Mouse (Mus musculus) retina, embryonic 14.5 days (tissue): ENCODE results near the gene H13.

Experiments used
- DNase-seq: peaks from one replicate; pipeline ENCODE4 v3.0.0-alpha.2; 2015; ENCODE audit warnings: low spot score

The H13 gene

DNA sequence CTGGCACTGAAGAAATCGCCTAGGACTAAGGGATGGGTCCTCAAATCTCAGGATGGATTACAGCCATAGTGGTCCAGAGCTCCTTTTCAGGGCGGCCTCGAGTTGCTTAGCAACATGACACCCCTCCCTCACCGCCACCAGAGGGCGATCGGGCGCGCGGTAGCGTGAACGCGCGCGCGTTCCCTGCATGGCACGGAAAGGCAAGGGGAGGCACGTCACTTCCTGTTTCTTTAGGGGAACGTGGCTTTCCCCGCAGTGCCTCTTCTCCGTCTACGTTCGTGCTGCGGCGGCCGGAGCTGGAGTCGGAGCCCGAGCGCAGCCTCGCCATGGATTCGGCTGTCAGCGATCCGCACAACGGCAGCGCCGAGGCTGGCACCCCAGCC lies at the start of gene H13:
TSS of gene H13 (plus strand) at position 206 of the 383 bp plus-strand sequence.
- peak; percentile 95 for DNase-seq

DNA sequence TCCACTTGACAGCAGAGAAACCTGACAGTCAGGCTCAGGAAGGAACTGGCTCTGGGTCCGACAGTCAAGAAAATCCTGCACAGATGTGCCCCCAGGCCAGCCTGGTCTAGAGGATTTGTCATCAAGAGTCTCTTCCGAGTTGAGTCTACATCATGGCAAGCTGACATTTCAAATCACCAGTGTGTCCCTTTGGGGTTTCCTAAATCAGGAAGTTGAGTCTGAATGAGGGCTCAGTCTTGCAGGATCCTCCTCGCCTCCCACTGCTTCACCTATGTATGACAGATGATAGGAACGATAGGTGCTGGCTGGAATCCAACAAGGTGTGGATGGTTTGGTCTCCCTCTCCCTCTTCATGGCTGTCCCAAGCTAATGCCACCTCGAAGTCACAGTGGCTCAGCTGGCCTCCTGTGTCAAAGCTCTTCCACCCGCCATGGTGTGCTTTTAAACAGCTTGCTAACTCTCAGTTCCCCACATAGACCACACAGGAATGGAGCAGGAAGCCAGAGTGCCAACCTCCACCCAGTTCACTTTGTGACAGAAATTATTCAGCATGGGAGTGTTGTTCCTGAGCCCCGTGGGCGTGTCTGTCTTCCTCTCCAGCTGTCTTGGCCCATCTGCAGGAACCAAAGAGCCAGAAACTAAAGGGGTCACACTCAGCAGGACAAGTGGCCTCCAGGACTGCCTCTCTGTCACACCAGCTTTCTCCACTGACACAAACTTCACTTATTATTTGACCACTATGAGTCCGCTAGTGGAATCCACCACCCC lies 48.7 kb upstream of the H13 start:
- DNase-seq, result no peak

DNA sequence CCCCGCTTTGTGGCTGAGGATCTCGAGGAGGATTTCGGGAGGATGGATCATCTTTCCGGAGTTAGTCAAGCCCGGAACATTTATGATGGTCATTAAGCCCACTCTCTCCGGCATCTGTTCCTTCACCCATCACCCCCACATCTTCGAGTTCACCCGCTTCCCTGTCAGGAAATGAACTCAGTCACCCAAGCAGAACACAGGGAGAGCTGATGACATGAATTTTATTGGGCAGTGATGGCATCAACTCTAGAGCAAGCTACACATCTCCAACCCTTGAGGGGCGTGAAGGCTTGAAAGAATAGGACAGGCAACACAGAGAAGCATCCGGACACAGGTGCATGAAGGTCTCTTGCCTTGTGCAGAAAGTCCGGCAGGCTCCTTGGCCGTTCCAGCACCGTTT lies 47.1 kb upstream of the H13 start:
- DNase-seq, result no peak

DNA sequence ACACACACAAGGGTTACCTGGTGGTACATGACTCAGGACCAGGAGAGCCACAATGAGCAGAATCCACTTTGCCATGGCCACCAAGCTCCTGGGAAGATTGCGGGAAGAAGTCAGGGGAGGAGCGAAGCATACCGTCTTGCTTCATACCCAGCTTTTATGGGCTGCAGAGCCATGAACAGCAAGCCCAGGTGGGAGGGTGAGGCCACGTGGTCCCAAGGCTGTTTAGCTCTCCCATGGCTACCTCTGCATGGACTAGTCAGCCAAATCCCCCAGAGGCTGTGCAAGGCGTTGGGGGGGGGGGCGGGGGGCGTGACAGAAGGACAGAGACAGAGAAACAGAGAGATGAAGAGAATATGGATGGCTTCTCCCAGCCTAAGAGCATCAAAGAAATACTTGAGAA lies 46.3 kb upstream of the H13 start, which contains the start of gene Defb25:
TSS of gene Defb25 (minus strand) at position 101 of the 400 bp plus-strand sequence.
- no peak for DNase-seq

DNA sequence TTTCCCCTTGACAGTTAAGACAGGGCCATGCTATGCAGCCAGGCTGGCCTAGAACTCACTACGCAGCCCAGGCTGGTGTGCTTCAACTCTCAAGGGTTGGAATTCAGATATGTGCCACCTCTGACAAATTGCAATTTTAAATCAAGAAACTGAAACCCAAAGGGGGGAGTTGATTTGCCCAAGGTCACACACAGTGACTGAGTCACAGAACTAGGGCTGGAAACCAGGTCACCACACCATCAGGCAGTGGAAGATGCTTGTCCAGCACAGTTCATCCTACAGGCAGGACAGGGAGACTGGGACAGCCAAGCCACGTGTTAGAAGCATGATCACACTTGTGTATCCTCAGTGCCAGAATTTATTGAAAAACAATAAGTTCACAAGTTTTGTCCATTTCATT lies 44.7 kb upstream of the H13 start:
- DNase-seq, result no peak

DNA sequence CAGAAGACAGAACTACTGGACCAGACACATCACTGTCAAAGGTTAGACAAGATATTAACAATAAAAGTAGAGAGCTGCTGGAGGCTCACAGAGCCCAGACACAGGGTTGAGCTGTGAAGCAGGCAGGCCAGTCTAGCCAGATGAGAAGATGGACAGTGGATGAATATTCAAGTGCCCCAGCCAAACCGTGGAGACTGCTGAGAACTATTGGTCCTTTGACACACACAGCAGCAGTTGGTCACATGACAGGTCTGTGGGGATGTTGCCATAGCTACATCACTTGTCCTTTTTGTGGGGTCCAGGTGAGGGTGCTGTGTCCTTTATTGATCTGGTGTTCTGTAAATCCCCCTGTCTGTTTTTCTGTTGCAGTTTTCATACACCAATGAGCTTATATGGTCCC lies 44.0 kb upstream of the H13 start:
- no peak for DNase-seq

DNA sequence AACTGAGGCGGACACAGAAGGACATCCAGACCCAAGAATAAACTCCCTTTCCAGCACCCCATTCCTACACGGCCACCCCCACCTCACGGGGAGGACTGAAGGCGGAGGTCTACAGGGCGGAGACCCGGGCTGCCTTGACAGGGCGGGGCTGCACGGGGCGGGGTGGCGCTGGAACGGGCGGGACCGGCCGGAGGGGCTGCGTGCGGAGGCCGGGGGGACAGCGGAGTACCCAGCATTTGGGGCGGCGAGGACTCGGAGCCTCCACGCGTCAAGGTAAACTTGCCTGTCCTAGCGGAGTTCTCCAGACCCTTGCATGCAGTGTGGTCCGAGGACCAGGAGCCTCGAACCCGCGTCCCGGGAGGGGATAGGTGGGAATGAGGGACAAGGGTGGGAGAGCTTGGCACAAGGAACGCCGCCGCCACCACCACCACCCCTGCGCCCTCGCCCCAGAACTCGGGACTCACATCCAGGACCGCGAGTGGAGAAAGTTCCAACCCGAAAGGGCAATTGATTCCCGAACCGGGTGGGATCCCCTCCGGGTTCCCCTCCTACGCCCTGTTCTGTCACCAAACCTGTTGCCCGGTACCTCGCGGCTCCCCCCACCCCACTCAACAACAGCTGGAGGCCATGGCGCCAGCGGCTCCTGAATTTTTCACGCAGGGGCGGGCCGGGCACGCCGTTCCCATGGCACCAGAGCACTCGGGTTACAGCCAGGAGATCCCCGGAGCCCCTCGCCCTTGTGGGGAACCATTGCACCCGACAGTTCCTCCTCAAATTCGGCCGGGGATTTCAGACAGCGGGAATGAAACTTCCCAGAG lies 42.3 kb upstream of the H13 start, which contains the start of gene Rem1:
TSS of gene Rem1 (plus strand) at position 178 of the 818 bp plus-strand sequence.
- DNase-seq, result peak; percentile 66

DNA sequence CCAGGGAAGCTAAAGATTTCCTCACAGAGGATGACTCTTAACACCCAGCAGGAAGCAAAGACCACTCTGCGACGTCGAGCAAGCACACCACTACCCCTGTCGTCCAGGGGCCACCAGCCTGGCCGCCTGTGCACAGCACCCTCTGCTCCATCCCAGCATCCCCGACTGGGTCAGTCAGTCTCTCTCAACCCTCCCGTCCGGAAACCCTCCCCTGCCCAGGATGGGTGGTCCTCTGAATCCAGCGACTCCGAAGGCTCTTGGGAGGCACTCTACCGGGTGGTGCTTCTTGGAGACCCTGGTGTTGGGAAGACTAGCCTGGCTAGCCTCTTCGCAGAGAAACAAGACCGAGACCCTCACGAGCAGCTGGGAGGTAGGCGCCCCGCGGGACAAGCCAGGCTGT lies 41.2 kb upstream of the H13 start:
- DNase-seq, result no peak

DNA sequence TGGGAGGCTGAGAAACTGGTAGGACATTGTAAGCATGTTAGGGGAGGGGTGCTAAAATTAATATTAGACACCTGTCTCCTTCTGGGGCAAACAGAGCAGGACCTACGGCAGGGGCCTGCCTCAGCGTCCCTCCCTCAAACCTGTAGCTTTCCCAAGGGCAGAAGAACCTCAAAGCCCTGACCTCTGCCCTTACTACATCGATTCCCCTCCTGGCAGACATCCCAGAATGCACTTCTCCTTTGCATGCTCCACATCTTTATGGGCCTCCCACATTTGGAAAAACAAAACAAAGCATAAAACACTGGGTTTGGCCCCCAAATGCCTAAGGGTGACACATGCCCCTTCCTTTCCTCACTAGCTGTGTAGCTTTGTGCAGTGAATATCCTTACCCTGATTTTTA lies 40.0 kb upstream of the H13 start:
- no peak for DNase-seq

DNA sequence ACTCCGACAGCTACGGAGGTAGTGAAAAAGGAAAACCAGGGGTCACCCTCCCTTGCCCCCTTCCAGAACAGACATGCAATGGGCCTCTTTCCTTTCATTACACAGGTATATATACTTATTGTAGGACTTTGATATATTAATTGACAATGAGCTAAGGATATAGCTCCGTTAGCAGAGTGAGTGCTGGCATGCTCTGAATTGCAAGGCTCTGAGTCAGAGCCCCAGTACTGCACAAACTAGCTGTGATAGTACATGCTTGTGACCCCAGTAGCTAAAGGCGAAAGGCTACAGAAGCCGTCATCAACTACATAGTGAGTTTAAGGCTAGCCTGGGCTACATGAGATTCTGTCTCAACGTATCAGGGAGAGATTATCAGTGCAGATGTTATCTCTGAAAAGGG lies 39.4 kb upstream of the H13 start:
- no peak for DNase-seq

DNA sequence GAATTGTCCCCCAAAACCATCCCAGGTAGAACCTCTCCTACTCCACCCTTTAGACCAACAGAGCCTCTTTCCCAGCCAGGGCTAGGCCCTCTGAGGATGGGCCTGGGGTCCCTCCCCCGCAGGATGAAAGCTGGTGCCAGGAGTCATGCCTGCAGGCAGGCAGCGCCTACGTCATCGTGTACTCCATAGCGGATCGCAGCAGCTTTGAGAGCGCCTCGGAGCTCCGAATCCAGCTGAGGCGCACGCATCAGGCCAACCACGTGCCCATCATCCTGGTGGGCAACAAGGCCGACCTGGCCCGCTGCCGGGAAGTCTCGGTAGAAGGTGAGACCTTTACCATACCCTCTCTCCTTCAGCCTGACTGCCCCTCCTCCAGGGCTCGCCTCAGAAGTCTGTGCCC lies 35.9 kb upstream of the H13 start:
- no peak for DNase-seq

DNA sequence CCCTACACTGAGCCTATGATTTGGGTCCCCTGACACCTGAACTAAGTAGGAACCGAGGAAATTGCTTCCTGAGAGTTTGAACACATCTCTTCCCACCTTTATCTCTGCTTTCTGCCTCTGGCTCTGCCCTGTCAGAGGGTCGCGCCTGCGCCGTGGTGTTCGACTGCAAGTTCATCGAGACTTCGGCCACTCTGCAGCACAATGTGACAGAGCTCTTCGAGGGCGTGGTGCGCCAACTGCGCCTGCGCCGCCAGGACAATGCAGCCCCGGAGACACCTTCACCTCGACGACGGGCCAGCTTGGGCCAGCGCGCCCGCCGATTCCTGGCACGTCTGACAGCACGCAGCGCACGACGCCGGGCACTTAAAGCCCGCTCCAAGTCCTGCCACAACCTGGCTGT lies 35.0 kb upstream of the H13 start:
- no peak for DNase-seq

DNA sequence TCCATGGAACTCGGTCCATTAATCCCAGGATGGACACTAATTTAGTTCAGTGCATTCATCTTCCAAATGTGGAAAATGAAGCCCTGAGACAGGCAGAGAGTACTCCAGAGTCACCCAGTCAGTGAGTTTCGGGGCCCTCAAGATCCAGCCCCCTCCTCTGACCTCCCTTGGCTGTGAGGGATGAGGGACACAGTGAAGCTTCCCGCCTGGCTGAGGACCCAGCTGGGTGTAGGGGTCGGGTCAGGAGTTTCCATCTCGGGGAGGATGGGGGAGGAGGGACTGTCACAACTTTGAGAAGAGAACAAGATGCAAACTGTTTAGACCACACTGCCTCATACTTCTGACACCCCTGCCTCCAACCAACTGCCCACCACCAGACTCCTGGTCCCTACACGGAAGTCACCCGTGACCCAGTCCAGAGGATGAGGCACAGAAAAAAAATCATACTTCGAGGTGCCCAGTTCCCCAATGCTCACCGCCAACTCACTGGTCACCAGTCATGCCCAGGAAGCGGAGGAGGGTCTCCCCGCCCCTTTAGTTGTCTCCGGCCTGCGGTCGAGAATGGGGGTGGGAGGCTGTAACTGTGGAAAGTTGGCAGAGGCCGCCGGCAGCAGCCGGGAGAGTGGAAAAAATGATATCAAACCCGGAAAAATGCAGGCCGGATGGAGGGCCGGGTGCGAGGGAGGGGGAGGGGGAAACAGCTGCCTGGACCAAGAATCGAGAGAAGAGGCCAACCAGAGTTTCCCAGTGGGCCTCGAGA lies 32.8 kb upstream of the H13 start:
- DNase-seq, result no peak

DNA sequence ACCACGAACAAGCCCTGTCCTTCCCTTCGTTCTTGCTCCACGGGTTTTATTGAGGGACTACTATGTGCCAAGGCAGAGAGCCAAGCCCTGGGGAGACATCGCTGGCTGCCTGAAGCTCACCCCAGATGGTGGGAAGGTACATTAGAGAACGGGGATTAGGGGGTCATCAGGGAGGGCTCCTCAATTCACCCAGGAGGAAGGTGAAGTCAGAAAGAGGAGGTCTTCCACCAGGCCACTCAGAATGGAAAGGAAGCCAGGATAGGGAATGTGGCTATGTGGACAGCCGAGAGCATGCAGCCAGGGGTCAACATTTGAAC lies 32.3 kb upstream of the H13 start:
- no peak for DNase-seq

DNA sequence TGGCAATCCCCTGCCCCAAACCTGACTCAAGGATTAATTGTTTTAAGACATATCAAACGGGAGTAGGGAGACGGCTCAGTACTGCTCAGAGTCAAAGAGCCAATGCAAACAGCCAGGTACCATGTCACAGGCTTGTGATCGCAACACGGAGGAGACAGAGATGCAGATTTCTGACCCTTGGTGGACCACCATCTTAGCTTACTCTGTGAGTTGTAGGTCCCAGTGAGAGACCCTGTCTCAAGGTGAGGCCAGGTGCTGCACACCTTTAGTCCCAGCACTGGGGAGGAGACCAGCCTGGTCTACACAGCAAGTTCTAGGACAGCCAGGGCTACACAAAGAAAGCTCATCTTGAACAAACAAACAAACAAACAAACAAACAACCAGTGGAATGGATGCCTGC lies 31.9 kb upstream of the H13 start:
- DNase-seq, result no peak

DNA sequence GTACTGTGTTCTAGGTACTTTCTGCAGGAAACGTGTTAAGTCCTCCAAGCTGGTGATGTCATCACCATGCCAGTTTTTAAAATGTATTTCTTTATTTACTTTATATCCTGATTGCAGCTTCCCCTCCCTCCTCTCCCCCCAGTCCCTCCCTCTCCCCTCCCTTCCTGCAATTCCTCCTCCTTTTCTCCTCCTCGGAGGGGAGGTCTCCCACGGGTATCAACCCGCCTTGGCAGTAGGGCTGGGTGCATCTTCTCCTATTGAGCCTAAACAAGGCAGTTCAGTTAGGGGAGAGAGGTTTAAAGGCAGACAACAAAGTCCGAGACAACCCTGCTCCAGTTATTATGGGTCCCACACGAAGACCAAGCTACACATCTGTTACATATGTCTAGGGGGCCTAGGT lies 30.4 kb upstream of the H13 start:
- no peak for DNase-seq

DNA sequence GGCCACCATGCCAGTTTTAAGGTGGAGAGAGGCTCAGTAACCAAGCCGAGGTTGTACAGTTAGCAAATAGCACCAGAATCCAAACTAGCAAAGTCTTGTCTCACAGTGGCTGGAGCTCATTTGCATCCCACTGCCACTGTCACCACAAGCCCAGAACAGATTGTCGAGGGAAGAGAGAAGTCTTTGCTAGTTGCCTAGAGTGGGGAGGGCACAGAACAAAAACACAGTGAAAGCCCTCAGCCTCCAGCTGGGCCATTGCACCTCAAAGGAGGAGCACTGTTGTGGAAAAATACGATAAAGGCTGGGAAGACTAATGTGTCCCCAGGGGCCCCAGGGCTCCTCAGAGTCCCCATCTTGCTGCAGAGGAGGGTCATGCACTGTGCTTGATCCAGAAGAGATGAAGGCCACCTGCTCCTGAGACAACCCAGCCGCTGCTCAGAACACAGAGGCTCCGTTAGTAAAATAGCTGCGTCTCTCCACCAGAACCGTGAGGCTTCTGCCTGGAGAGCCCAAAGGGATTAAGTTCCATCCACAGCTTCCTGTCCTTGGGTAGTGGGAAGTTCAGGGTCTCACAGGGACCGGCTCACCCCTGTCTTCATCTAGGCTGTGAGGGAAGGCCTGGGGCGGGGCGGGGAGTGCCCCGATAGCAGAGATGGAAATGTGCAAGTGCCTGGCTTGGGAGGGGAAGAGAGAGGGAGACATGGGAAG lies 29.7 kb upstream of the H13 start:
- DNase-seq, result no peak

DNA sequence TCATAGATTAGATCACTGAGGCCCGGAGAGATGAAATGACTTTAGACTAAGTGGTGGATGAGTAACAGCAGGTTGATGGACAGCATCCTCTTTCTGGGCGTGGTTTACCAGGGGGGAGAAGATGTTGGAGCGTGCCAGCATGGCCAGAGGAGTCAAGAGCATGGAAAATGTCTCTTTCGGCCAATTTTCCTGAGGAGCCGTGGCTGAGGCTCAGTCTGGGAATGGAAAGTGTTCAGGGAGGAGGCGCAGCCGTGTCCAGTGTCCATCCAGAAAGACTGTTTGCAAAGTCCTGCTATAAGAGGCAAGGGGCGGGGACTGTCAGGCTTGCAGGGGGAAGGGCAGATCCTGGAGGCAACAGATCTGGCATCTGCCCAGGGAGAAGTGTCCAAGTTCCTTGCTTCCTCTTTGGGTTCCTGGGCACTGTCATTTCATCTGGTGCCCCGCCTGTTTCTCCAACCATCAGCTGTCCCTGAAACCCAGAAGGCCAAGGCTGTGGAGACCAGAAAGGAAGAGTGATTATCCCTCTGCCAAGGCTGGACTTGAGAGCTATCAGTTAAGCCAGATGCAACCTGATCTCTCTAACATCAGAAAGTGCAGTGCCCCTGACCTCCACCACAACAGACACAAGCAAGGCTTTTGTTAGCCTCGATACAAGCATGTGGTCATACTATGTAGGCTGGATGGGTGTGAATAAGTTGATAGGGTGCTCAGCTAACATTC lies 16.2 kb upstream of the H13 start:
- DNase-seq, result no peak

DNA sequence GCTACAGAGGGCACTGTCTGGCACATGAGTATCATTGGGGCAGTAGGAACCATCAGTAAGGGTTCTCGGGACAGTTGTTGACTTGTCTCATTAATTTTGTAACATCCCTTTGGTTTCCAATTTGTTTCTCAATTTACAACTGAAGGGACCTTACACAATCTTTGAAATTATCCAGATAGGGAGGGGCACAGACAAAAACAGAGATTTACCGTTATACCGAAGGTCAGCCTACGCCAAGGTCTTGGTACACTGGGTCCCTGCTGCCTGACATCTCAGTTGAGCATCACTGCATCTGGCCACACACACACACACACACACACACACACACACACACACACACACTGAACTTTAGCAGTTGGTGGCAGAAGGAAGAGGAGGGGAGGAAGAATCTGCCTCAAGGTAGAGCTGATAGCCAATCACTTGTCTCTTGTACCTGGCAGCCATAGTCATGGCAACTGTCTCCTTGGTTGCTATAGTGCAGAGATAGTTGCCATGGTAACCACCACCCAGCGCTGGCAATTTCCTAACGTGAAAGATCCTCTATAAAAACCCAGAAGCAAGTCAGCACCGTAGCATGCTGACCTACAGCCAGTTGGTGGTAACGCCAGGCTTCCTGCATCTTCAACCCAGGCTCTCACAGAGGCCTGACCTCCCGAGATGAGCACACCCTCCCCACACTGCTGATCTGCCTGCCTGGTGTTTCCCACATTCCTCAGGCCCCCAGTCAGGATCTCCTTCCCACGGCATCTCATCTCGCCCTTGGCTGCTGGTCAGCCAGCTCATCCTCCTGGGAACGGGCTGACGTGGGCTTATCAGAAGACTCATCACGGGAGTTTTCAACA lies 15.2 kb upstream of the H13 start:
- peak; percentile 27 for DNase-seq

DNA sequence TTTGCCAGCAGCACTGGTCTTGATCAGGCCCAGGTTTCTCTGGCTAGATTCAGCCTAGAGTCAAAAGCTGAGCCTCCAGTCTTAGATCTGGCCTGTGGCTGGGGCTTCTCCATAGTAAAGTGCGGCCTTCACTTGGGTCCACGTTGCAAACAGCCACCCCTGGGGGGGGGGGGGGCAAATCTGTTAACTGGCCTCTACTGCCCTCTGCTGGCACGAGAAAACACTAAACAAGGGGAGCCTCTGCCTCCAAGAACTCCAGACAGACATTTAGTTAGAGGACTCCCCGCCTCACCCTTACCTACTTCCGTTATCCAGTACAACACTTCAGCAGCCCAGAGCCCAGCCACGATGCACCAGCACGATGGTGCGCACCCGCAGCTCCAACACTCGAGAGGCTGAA lies 11.9 kb upstream of the H13 start:
- DNase-seq, result peak; percentile 36

DNA sequence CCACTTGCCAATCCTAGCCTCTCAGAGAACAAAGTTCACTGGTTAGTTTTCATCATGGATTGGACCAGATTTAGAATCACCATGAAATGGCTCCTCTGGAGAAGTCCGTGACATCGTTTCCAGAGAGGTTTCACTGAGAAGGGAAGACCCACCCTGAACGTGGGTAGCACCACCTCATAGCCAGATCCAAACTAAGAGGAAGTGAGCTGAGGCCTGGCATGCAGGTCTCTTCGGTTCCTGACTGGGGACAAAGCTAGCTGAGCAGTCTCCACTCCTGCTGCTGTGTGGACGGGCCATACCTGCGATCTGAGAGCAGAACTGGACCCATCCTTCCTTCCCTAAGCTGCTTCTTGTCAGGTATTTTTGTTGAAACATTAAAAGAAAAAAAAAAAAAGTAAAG lies 8.1 kb upstream of the H13 start:
- DNase-seq, result no peak
